Mouse (Mus musculus) MEL (cell line): ENCODE measurements at regions not wholly inside any gene's neighbourhood (a gene's known extent, or its start where the extent isn't known, plus 50 kb on each side); places are given as distances from the start of the nearest gene placed in this dataset.

Experiments
- DNase-seq: peaks from one replicate; pipeline ENCODE4 v3.0.0; 2011; ENCODE audit warnings: low read depth, low spot score
- H3K27ac ChIP-seq: 2 replicates; pipeline ENCODE4 v1.5.1; 2012; ENCODE audit warnings: low read depth, mild to moderate bottlenecking, control low read depth, low read length, moderate library complexity; ENCODE audit not compliant: control insufficient read depth
- H3K27me3 ChIP-seq, 2 experiments: fragments of 150-350 bp in 1 of 2; sonication (generic) in 1 of 2; 2 replicates each; pipeline ENCODE4 v1.6.1; 2012; ENCODE audit warnings: low read length in 2 of 2, mild to moderate bottlenecking in 2 of 2, improper control_type of control experiment in 1 of 2, moderate library complexity in 1 of 2; ENCODE audit not compliant: insufficient read depth in 2 of 2, control insufficient read depth in 1 of 2
- H3K36me3 ChIP-seq, 2 experiments: 2 replicates each; pipeline ENCODE4 v1.6.1; 2012 to 2014; ENCODE audit warnings: low read length in 2 of 2, improper control_type of control experiment in 1 of 2, inconsistent platforms in 1 of 2, mild to moderate bottlenecking in 1 of 2; ENCODE audit not compliant: insufficient read depth in 2 of 2, control insufficient read depth in 1 of 2
- H3K4me1 ChIP-seq, 2 experiments: fragments of 150-350 bp in 1 of 2; sonication (generic) in 1 of 2; 2 replicates each; pipeline ENCODE4 v1.6.1; 2012; ENCODE audit warnings: low read length in 2 of 2, improper control_type of control experiment in 1 of 2, mild to moderate bottlenecking in 1 of 2; ENCODE audit not compliant: insufficient read depth in 2 of 2, control insufficient read depth in 1 of 2
- H3K4me3 ChIP-seq, 2 experiments: fragments of 150-350 bp in 1 of 2; sonication (generic) in 1 of 2; 2 replicates each; pipeline ENCODE4 v1.5.1; 2012; ENCODE audit warnings: low read depth in 2 of 2, low read length in 2 of 2, mild to moderate bottlenecking in 2 of 2, moderate library complexity in 2 of 2, control low read depth in 1 of 2, improper control_type of control experiment in 1 of 2; ENCODE audit not compliant: control insufficient read depth in 1 of 2, insufficient read depth in 1 of 2
- H3K79me2 ChIP-seq: 2 replicates; pipeline ENCODE4 v1.6.1; 2012; ENCODE audit warnings: mild to moderate bottlenecking, low read length, moderate library complexity; ENCODE audit not compliant: control insufficient read depth, poor library complexity, insufficient read depth
- H3K9ac ChIP-seq: 2 replicates; pipeline ENCODE4 v1.6.1; 2012; ENCODE audit warnings: low read depth, mild to moderate bottlenecking, control low read depth, low read length, moderate library complexity; ENCODE audit not compliant: control insufficient read depth, poor library complexity, severe bottlenecking
- H3K9me3 ChIP-seq: fragments of 150-350 bp; sonication (generic); replicated peaks from 2 replicates; pipeline ENCODE4 v1.6.1; 2012; ENCODE audit warnings: mild to moderate bottlenecking, low read length, improper control_type of control experiment, moderate library complexity; ENCODE audit not compliant: insufficient read depth
- BHLHE40 ChIP-seq: IDR thresholded peaks from 2 replicates; pipeline ENCODE4 v1.6.1; 2012; ENCODE audit warnings: low read depth, mild to moderate bottlenecking, inconsistent platforms, low read length, improper control_type of control experiment, borderline replicate concordance
- CHD1 ChIP-seq: IDR thresholded peaks from 2 replicates; pipeline ENCODE4 v1.6.1; 2012; ENCODE audit warnings: low read depth, mild to moderate bottlenecking, inconsistent platforms, low read length, improper control_type of control experiment
- CHD2 ChIP-seq: IDR thresholded peaks from 2 replicates; pipeline ENCODE4 v1.6.1; 2011; ENCODE audit warnings: low read length, improper control_type of control experiment
- CTCF ChIP-seq, 3 experiments: IDR thresholded peaks in 2 of 3; conservative IDR thresholded peaks in 1 of 3; 2 replicates each; pipeline ENCODE4 v1.5.1; 2011 to 2012; ENCODE audit warnings: low read length in 3 of 3, low read depth in 2 of 3, mild to moderate bottlenecking in 2 of 3, improper control_type of control experiment in 1 of 3, inconsistent platforms in 1 of 3, mixed read lengths in 1 of 3, moderate library complexity in 1 of 3; ENCODE audit not compliant: control insufficient read depth in 1 of 3, insufficient read depth in 1 of 3, poor library complexity in 1 of 3, severe bottlenecking in 1 of 3
- E2F4 ChIP-seq: IDR thresholded peaks from 2 replicates; pipeline ENCODE4 v1.6.1; 2011; ENCODE audit warnings: low read depth, low read length, improper control_type of control experiment, borderline replicate concordance
- ELF1 ChIP-seq: IDR thresholded peaks from 2 replicates; pipeline ENCODE4 v1.6.1; 2014; ENCODE audit warnings: low read depth, mild to moderate bottlenecking, inconsistent platforms, low read length, improper control_type of control experiment, moderate library complexity
- EP300 ChIP-seq, 2 experiments: IDR thresholded peaks; 2 replicates each; pipeline ENCODE4 v1.6.1; 2011; ENCODE audit warnings: improper control_type of control experiment in 2 of 2, low read length in 2 of 2, low read depth in 1 of 2, mild to moderate bottlenecking in 1 of 2
- ETS1 ChIP-seq: IDR thresholded peaks from 2 replicates; pipeline ENCODE4 v1.6.1; 2012; ENCODE audit warnings: low read depth, mild to moderate bottlenecking, inconsistent platforms, low read length, improper control_type of control experiment, moderate library complexity
- GATA1 ChIP-seq: IDR thresholded peaks from 2 replicates; pipeline ENCODE4 v1.6.1; 2011; ENCODE audit warnings: low read depth, low read length, improper control_type of control experiment
- HCFC1 ChIP-seq: IDR thresholded peaks from 2 replicates; pipeline ENCODE4 v1.6.1; 2012; ENCODE audit warnings: low read depth, mild to moderate bottlenecking, inconsistent platforms, low read length, improper control_type of control experiment, moderate library complexity
- KAT2A ChIP-seq: conservative IDR thresholded peaks from 2 replicates; pipeline ENCODE4 v1.6.1; 2012; ENCODE audit warnings: low read depth, low read length, improper control_type of control experiment, inconsistent platforms
- MAFK ChIP-seq: IDR thresholded peaks from 2 replicates; pipeline ENCODE4 v1.6.1; 2011; ENCODE audit warnings: low read depth, mild to moderate bottlenecking, low read length, improper control_type of control experiment, borderline replicate concordance
- MAZ ChIP-seq: IDR thresholded peaks from 2 replicates; pipeline ENCODE4 v1.6.1; 2012; ENCODE audit warnings: low read depth, mild to moderate bottlenecking, inconsistent platforms, low read length, improper control_type of control experiment
- MEF2A ChIP-seq: IDR thresholded peaks from 2 replicates; pipeline ENCODE4 v1.6.1; 2014; ENCODE audit warnings: low read depth, mild to moderate bottlenecking, inconsistent platforms, low read length, improper control_type of control experiment; ENCODE audit not compliant: poor library complexity, insufficient replicate concordance, severe bottlenecking; ENCODE audit errors: extremely low read depth
- MXI1 ChIP-seq: IDR thresholded peaks from 2 replicates; pipeline ENCODE4 v1.6.1; 2011; ENCODE audit warnings: mild to moderate bottlenecking, low read depth, low read length, improper control_type of control experiment
- MYB ChIP-seq: IDR thresholded peaks from 2 replicates; pipeline ENCODE4 v1.6.1; 2011; ENCODE audit warnings: mild to moderate bottlenecking, low read depth, low read length, improper control_type of control experiment
- NELFE ChIP-seq: IDR thresholded peaks from 2 replicates; pipeline ENCODE4 v1.6.1; 2011; ENCODE audit warnings: low read depth, low read length, improper control_type of control experiment
- NRF1 ChIP-seq: IDR thresholded peaks from 2 replicates; pipeline ENCODE4 v1.6.1; 2014; ENCODE audit warnings: low read depth, mild to moderate bottlenecking, inconsistent platforms, low read length, improper control_type of control experiment, moderate library complexity; ENCODE audit not compliant: poor library complexity, insufficient read depth, severe bottlenecking
- POLR2A ChIP-seq, 2 experiments: IDR thresholded peaks; 2 replicates each; pipeline ENCODE4 v1.6.1; 2011 to 2012; ENCODE audit warnings: low read length in 2 of 2, mild to moderate bottlenecking in 2 of 2, control low read depth in 1 of 2, improper control_type of control experiment in 1 of 2, low read depth in 1 of 2, moderate library complexity in 1 of 2; ENCODE audit not compliant: control insufficient read depth in 1 of 2, insufficient read depth in 1 of 2, poor library complexity in 1 of 2
- POLR2AphosphoS2 ChIP-seq: IDR thresholded peaks from 2 replicates; pipeline ENCODE4 v1.6.1; 2011; ENCODE audit warnings: low read length, improper control_type of control experiment
- POLR2AphosphoS5 ChIP-seq: IDR thresholded peaks from 2 replicates; pipeline ENCODE4 v1.6.1; 2012; ENCODE audit warnings: low read depth, borderline replicate concordance, mild to moderate bottlenecking, inconsistent platforms, low read length, moderate library complexity, mixed read lengths
- RCOR1 ChIP-seq: IDR thresholded peaks from 2 replicates; pipeline ENCODE4 v1.6.1; 2012; ENCODE audit warnings: low read depth, mild to moderate bottlenecking, inconsistent platforms, low read length, improper control_type of control experiment
- SIN3A ChIP-seq: IDR thresholded peaks from 2 replicates; pipeline ENCODE4 v1.6.1; 2012; ENCODE audit warnings: low read length, improper control_type of control experiment, inconsistent platforms
- SMC3 ChIP-seq: IDR thresholded peaks from 2 replicates; pipeline ENCODE4 v1.6.1; 2011; ENCODE audit warnings: low read depth, low read length, improper control_type of control experiment
- TAL1 ChIP-seq: IDR thresholded peaks from 2 replicates; pipeline ENCODE4 v1.6.1; 2012; ENCODE audit warnings: mild to moderate bottlenecking, inconsistent platforms, low read length, moderate library complexity, mixed read lengths
- TCF12 ChIP-seq: IDR thresholded peaks from 2 replicates; pipeline ENCODE4 v1.6.1; 2014; ENCODE audit warnings: low read depth, mild to moderate bottlenecking, inconsistent platforms, low read length, improper control_type of control experiment, moderate library complexity
- USF1 ChIP-seq: IDR thresholded peaks from 2 replicates; pipeline ENCODE4 v1.6.1; 2014; ENCODE audit warnings: low read depth, mild to moderate bottlenecking, inconsistent platforms, low read length, improper control_type of control experiment, moderate library complexity
- ZC3H11A ChIP-seq: IDR thresholded peaks from 2 replicates; pipeline ENCODE4 v1.6.1; 2012; ENCODE audit warnings: low read depth, mild to moderate bottlenecking, inconsistent platforms, low read length, improper control_type of control experiment
- ZNF384 ChIP-seq: IDR thresholded peaks from 2 replicates; pipeline ENCODE4 v1.6.1; 2012; ENCODE audit warnings: low read depth, mild to moderate bottlenecking, inconsistent platforms, low read length, improper control_type of control experiment

DNA sequence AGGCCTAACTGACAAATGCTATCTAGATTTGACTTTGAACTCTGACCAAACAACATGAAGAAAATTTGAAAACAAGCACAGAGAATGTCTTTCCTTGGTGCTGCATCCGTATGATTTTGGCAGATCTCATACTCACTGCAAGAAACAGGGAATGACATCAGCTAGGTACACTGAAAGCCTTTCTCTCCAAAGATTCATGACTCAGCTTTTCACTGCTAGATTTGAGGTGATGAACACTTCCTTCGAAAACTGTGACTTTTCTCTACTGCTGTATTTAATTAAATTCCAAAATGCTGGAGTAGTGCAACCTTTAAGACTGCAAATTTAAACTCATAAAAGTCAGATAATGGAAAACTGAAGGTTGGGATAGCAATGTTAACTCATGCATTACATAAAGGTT is 540.6 kb downstream of the Rps29 start:
- no peak for DNase-seq

DNA sequence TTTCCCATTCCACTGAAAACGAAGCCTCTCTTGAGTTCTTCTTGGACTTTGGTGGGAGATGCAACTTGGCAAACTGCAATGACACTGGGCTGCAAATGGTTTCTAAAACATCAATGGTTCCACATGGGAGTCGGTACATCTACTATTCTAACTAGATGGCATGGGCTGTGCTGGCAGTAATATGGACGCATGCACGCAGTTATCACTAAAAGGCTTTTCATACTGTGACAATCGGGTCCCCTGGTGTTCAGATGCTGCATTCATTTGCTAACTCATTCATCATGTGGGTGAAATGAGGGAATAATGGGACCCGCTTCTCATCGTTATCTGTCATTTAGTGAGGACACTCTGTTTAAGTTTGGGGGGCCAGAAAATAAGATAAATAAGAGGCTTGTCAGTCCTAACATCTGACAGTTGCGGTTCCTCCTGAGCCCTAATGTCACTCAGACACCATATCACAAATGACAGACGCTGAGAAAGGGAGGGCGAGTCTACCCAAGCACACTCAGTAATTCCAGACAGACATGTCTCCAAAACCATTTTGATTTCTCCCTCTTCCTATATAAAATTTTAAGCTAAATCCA is 553.5 kb downstream of the Rps29 start:
- no peaks in the 10 kb centered on the region for H3K27me3 ChIP-seq
- no peaks in the 10 kb centered on the region for H3K79me2 ChIP-seq
- peaks cover 3 to 12% of the 10 kb centered on the region in 2 experiments; a peak in 3 of 4 replicates for H3K4me1 ChIP-seq
- H3K36me3 ChIP-seq = peaks cover 0 to 4% of the 10 kb centered on the region in 2 experiments; a peak in 2 of 4 replicates
- H3K4me3 ChIP-seq = peak overlapping the region; percentile 30 to 78
- DNase-seq = peak; percentile 70
- peak overlapping the region; percentile 60 for H3K27ac ChIP-seq
- no peaks in the 10 kb centered on the region for H3K9me3 ChIP-seq
- peak overlapping the region; percentile 26 for H3K9ac ChIP-seq
- TF ChIP-seq POLR2A (IDR thresholded peaks at IDR 0.05; ENCODE audit: control insufficient read depth in 1 of 2, insufficient read depth in 1 of 2, low read depth in 1 of 2, low read length in 2 of 2, poor library complexity in 1 of 2) (no peak), KAT2A (0 out of 2 replicates have a peak, but pooled peaks have one; percentile 23), TAL1 (peak; percentile 50), NRF1 (no peak), RCOR1 (peak; percentile 79), MEF2A (no peak), SMC3 (peak; percentile 24; the same call in 1 of the 2 replicates), ETS1 (peak; percentile 89), USF1 (peak; percentile 42; the same call in 1 of the 2 replicates), MYB (peak; percentile 68; the same call in 1 of the 2 replicates), CHD2 (no peak; the same call in 1 of the 2 replicates), SIN3A (peak; percentile 79), GATA1 (peak; percentile 65), MAZ (no peak; the same call in none of the 2 replicates), ELF1 (peak; percentile 27; the same call in 1 of the 2 replicates), ZNF384 (0 out of 2 replicates have a peak, but pooled peaks have one; percentile 56), EP300 (IDR thresholded peaks at IDR 0.05; ENCODE audit: low read depth in 1 of 2, low read length in 2 of 2) (peak; percentile 76 to 93), CTCF (IDR thresholded peaks at IDR 0.05 in 2 of 3, conservative IDR thresholded peaks at IDR 0.05 in 1 of 3; ENCODE audit: control insufficient read depth in 1 of 3, insufficient read depth in 1 of 3, low read depth in 2 of 3, low read length in 3 of 3, poor library complexity in 1 of 3, severe bottlenecking in 1 of 3) (peak in 1 of 3 experiments; percentile 13; a peak in 2 of 6 replicates), MXI1 (peak; percentile 38; the same call in 1 of the 2 replicates), POLR2AphosphoS5 (no peak), BHLHE40 (peak; percentile 62; the same call in 1 of the 2 replicates), TCF12 (peak; percentile 96)

More for the DNA sequence above, 540.6 kb downstream of the Rps29 start:
- H3K79me2 ChIP-seq = no peaks in the 10 kb centered on the region
- no peak overlapping the region for H3K27ac ChIP-seq
- no peaks in the 10 kb centered on the region for H3K36me3 ChIP-seq
- no peaks in the 10 kb centered on the region for H3K9me3 ChIP-seq
- no peaks in the 10 kb centered on the region for H3K27me3 ChIP-seq
- H3K4me1 ChIP-seq = no peaks in the 10 kb centered on the region
- no peak overlapping the region for H3K9ac ChIP-seq
- H3K4me3 ChIP-seq = no peak overlapping the region
- TF ChIP-seq POLR2AphosphoS2 (no peak), ELF1 (no peak), MAFK (no peak), POLR2AphosphoS5 (no peak), E2F4 (no peak), KAT2A (no peak), ZC3H11A (no peak), SIN3A (no peak), USF1 (no peak), ETS1 (no peak), CHD1 (no peak), HCFC1 (no peak), BHLHE40 (no peak), POLR2A (IDR thresholded peaks at IDR 0.05; ENCODE audit: control insufficient read depth in 1 of 2, insufficient read depth in 1 of 2, low read depth in 1 of 2, low read length in 2 of 2, poor library complexity in 1 of 2) (no peak), EP300 (IDR thresholded peaks at IDR 0.05; ENCODE audit: low read depth in 1 of 2, low read length in 2 of 2) (no peak), CTCF (IDR thresholded peaks at IDR 0.05 in 2 of 3, conservative IDR thresholded peaks at IDR 0.05 in 1 of 3; ENCODE audit: control insufficient read depth in 1 of 3, insufficient read depth in 1 of 3, low read depth in 2 of 3, low read length in 3 of 3, poor library complexity in 1 of 3, severe bottlenecking in 1 of 3) (no peak), NELFE (no peak), MEF2A (no peak), RCOR1 (no peak), GATA1 (no peak)
- TF ChIP-seq, all 39 proteins: peak for 0
